Mouse (Mus musculus): ENCODE measurements around the gene Lrrc4c.

DNA sequence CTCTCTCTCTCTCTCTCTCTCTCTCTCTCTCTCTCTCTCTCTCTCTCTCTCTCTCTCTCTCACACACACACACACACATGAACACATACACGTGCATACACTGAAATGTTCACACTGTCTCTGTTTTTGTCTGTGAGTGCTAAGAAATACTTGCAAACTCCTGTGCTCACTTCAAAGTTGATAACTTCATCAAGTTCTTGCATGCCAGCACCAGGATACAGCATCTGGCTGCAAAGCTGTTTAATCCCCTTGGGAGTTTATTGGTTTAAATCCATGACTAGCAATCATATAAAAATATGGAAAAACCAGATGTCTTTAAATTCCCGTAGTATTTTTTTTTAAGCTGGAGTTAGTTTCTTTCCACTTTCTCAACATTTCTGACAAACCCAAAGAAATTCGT, 1052.0 kb downstream of the Lrrc4c start:
- TF ChIP-seq CTCF (IDR thresholded peaks at IDR 0.05; ENCODE audit: borderline replicate concordance, extremely low read depth, insufficient read depth, insufficient read length) (no peak), POLR2A (IDR thresholded peaks at IDR 0.05; ENCODE audit: borderline replicate concordance, extremely low read depth, insufficient read depth, insufficient read length, poor library complexity, severe bottlenecking) (no peak)
